Mouse (Mus musculus): Measurements from ENCODE around the gene Ndufa13. TPM values are rescaled to one million over a fixed set of nuclear protein-coding genes. Genes with fewer than 3 reads are reported as not detected.

The Ndufa13 gene
- total RNA-seq, 2 experiments from 2014 or later: 154 to 157 TPM

- DNase-seq (ENCODE audit: low spot score in 2 of 2): no peak
- no peak overlapping the region for H3K27ac ChIP-seq
- no peak overlapping the region for H3K4me3 ChIP-seq
- no peak for TF ChIP-seq CTCF (conservative IDR thresholded peaks at IDR 0.05)
Observed at GRCm38 (mm10) chr8:69870003-69870765, 32.2 kb downstream of the Ndufa13 start.

- no peak for TF ChIP-seq CTCF (conservative IDR thresholded peaks at IDR 0.05)
- Histone ChIP-seq H3K4me3 (no peak overlapping the region), H3K27ac (no peak overlapping the region)
- DNase-seq (ENCODE audit: low spot score in 2 of 2): no peak
Observed at GRCm38 (mm10) chr8:69867696-69868326, 34.5 kb downstream of the Ndufa13 start.

DNA sequence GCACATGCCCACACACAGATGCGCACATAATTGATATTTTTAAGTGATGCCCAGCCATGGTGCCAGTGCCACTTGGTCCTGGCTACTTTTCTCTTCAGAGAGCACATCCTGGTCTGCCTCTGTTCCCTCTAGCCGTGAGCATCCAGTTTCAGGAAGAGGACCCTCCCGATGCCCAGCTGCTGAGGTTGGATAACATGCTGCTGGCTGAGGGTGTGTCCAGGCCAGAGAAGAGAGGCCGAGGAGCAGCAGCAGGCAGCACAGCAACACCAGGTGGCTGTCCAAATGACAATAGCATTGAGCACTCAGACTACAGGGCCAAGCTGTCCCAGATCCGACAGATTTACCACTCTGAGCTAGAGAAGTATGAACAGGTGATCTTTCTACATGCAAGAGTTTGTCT lies 38.2 kb downstream of the Ndufa13 start:
- H3K27ac ChIP-seq: no peak overlapping the region
- H3K4me3 ChIP-seq: no peak overlapping the region
- no peak for DNase-seq (ENCODE audit: low spot score in 2 of 2)
- TF ChIP-seq CTCF (conservative IDR thresholded peaks at IDR 0.05): no peak

DNA sequence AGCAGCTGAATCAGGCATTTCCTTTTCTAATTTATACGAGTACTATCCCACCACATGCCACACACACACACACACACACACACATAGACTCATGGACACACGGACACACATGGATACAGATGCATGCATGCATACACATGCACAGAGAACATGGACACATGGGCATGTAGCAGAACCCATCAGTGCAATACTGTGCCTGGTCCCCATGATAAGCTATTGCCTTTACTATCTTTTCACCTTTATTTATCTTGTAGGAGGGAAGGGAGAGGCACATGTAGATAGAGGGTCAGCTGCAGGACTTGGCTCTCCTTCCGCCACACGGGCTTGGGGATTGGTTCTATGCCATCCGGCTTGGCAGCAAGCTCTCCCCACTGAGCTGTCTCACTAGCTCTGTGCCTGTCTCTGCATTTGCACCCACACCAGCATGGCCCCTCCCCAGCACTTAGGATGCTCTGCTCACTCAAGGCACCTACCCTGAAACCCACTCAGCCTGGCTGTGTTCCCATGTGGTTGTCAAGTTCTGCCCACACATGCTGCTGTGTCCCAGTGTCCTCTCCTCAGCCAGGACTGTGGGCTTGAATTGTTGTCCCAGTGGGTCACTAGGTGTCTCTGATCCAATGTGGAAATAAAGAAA lies 38.9 kb downstream of the Ndufa13 start:
- TF ChIP-seq CTCF (conservative IDR thresholded peaks at IDR 0.05): no peak
- H3K4me3 ChIP-seq: no peak overlapping the region
- no peak for DNase-seq (ENCODE audit: low spot score in 2 of 2)
- H3K27ac ChIP-seq: no peak overlapping the region

DNA sequence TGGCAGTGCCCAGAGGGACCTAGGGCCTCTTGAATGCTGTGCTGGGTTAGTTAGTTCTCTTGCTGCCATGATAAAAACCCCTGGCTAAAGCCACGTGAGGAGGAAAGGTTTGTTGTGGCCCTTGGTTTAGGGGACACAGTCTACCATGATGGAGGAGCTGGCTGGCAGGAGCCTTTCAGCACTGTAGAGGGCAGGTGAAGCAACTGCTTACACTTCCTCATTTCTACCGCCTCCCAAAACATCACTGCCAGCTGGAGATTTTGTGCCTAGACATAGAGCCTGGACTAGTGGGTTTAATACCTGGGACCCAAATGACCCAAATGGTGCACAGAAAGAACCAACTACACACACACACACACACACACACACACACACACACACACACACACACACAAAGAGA lies 41.1 kb downstream of the Ndufa13 start:
- DNase-seq (ENCODE audit: low spot score in 2 of 2): no peak
- no peak overlapping the region for H3K27ac ChIP-seq
- no peak overlapping the region for H3K4me3 ChIP-seq
- TF ChIP-seq CTCF (conservative IDR thresholded peaks at IDR 0.05): no peak

- H3K27ac ChIP-seq: no peak overlapping the region
- TF ChIP-seq CTCF (conservative IDR thresholded peaks at IDR 0.05): peak; percentile 51
- H3K4me3 ChIP-seq: no peak overlapping the region
- DNase-seq (ENCODE audit: low spot score in 2 of 2): no peak
Observed at GRCm38 (mm10) chr8:69860807-69861206, 41.6 kb downstream of the Ndufa13 start.

- Histone ChIP-seq H3K27ac (no peak overlapping the region), H3K4me3 (no peak overlapping the region)
- TF ChIP-seq CTCF (conservative IDR thresholded peaks at IDR 0.05): no peak
- no peak for DNase-seq (ENCODE audit: low spot score in 2 of 2)
Observed at GRCm38 (mm10) chr8:69853869-69854268, 48.5 kb downstream of the Ndufa13 start.

DNA sequence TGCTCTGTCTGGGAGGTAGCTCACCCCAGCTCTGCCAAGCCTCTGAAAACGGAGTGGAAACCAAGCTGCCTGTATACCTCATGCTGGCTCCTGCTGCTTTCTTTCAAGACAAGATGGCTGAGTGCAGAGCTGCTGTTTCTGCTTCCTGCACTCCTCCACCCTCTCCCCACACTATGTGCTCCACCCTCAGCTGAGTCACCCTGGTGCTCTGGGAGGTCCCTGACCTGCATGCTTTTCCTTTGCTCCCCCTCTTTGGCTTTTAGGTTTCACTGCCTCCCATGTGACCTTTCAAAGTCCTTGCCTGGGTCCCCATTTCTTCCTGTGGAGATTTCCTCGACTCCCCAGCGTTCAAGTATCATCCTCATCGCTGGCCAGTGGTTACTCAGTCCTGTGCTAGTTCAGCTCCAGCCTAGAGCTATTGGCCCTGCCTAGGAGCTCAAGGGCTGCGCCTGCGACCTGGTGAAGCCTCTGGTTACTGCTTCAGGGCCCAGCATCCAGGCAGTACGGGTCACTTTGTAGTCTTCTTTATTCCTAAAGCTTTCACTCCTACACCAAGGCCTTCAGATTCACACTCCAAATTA lies 51.3 kb downstream of the Ndufa13 start:
- DNase-seq (ENCODE audit: low spot score in 2 of 2): no peak
- no peak for TF ChIP-seq CTCF (conservative IDR thresholded peaks at IDR 0.05)
- Histone ChIP-seq H3K4me3 (no peak overlapping the region), H3K27ac (no peak overlapping the region)

- Histone ChIP-seq H3K4me3 (no peak overlapping the region), H3K27ac (no peak overlapping the region)
- peak; percentile 50 for TF ChIP-seq CTCF (conservative IDR thresholded peaks at IDR 0.05)
- DNase-seq (ENCODE audit: low spot score in 2 of 2): no peak
Observed at GRCm38 (mm10) chr8:69849899-69850298, 52.5 kb downstream of the Ndufa13 start.

DNA sequence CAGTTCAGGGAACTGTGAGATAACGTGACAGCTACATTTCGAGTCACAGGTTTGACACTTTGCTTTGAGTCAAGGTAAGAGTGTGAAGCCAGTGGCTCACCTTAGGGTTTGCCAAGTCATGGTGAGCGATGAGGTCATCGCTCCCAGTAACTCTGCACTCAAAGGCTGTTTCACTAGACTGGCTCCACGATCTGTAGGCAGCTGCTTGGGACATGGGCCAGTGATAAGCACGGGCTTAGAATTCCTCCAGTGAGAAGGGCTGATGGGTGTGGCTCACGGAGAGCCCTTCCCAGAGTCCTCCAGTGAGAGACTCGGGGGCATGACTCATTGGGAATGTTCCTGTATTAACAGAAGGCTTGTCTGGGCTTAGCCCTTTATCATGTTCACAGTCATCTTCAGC lies 53.4 kb downstream of the Ndufa13 start:
- no peak for DNase-seq (ENCODE audit: low spot score in 2 of 2)
- no peak overlapping the region for H3K27ac ChIP-seq
- no peak for TF ChIP-seq CTCF (conservative IDR thresholded peaks at IDR 0.05)
- no peak overlapping the region for H3K4me3 ChIP-seq

- DNase-seq (ENCODE audit: low spot score in 2 of 2): no peak
- TF ChIP-seq CTCF (conservative IDR thresholded peaks at IDR 0.05): no peak
- Histone ChIP-seq H3K4me3 (no peak overlapping the region), H3K27ac (no peak overlapping the region)
Observed at GRCm38 (mm10) chr8:69847167-69848065, 54.9 kb downstream of the Ndufa13 start.

Other genes starting within 250 kb of the Ndufa13 start
- 1 to 10 TPM; 4.8 to 5.6 TPM for gene Zfp964, start 248.1 kb downstream of the Ndufa13 start, total RNA-seq (2021)
- 10 to 100 TPM; 20.1 to 20.6 TPM for gene Zfp869, start 191.8 kb downstream of the Ndufa13 start, total RNA-seq (2021)
- 1 to 10 TPM; 4.3 to 5.1 TPM for gene Zfp963, start 152.6 kb downstream of the Ndufa13 start, total RNA-seq (2021)
- gene Gm20422, start 127.7 kb downstream of the Ndufa13 start, total RNA-seq (2021): 1 to 10 TPM; 2.8 to 3.5 TPM
- gene Atp13a1, start 111.4 kb downstream of the Ndufa13 start, total RNA-seq (2021): 10 to 100 TPM; 40.3 to 41.3 TPM
- gene Zfp866, start 111.4 kb downstream of the Ndufa13 start, total RNA-seq (2021): 10 to 100 TPM; 28.2 to 28.5 TPM
- gene Gmip, start 93.9 kb downstream of the Ndufa13 start, total RNA-seq (2021): 10 to 100 TPM; 11.1 to 15.7 TPM
- under 1 TPM; 0.47 to 0.64 TPM for gene Lpar2, start 80.1 kb downstream of the Ndufa13 start, total RNA-seq (2021)
- 10 to 100 TPM; 15.1 to 18.3 TPM for gene Pbx4, start 70.1 kb downstream of the Ndufa13 start, total RNA-seq (2021)
- gene Cilp2, start 14.9 kb downstream of the Ndufa13 start, total RNA-seq (2021): under 1 TPM; 0.69 to 0.72 TPM
- under 1 TPM in 1 of 2 experiments, not detected in 1; 0.64 TPM for gene Tssk6, start 374 bp downstream of the Ndufa13 start, total RNA-seq (2021)
- 10 to 100 TPM; 29.3 to 32.5 TPM for gene Yjefn3, start 154 bp upstream of the Ndufa13 start, total RNA-seq (2021)
- 10 to 100 TPM; 29.7 to 32.4 TPM for gene Gatad2a, start 93.8 kb upstream of the Ndufa13 start, total RNA-seq (2021)
- 10 to 100 TPM; 73.6 to 74.3 TPM for gene Mau2, start 140.2 kb upstream of the Ndufa13 start, total RNA-seq (2021)
- gene Sugp1, start 140.3 kb upstream of the Ndufa13 start, total RNA-seq (2021): 10 to 100 TPM; 56.1 to 56.9 TPM
- gene Tm6sf2, start 170.4 kb upstream of the Ndufa13 start, total RNA-seq (2021): 1 to 10 TPM; 3.1 to 7.4 TPM
- gene Hapln4, start 180.9 kb upstream of the Ndufa13 start, total RNA-seq (2021): 10 to 100 TPM; 89.0 to 99.7 TPM
- 100 to 1,000 TPM; 146 to 158 TPM for gene Ncan, start 218.3 kb upstream of the Ndufa13 start, total RNA-seq (2021)
- 10 to 100 TPM; 29.2 to 32.8 TPM for gene Nr2c2ap, start 228.8 kb upstream of the Ndufa13 start, total RNA-seq (2021)
- gene Rfxank, start 236.6 kb upstream of the Ndufa13 start, total RNA-seq (2021): 10 to 100 TPM; 14.2 to 15.7 TPM
- gene Borcs8, start 236.9 kb upstream of the Ndufa13 start, total RNA-seq (2021): 10 to 100 TPM; 50.2 to 50.8 TPM
- gene Mef2b, start 237.2 kb upstream of the Ndufa13 start, total RNA-seq (2021): under 1 TPM; 0.37 to 0.41 TPM

Measured in layer of hippocampus, adult 2 months (tissue).